Mouse (Mus musculus): ENCODE data around the gene Sf3a2. TPM values are rescaled to one million over a fixed set of nuclear protein-coding genes. Genes with fewer than 3 reads are reported as not detected.

The Sf3a2 gene
- polyA plus RNA-seq, 1 experiment from 2014 or later: 53.3 TPM

DNA sequence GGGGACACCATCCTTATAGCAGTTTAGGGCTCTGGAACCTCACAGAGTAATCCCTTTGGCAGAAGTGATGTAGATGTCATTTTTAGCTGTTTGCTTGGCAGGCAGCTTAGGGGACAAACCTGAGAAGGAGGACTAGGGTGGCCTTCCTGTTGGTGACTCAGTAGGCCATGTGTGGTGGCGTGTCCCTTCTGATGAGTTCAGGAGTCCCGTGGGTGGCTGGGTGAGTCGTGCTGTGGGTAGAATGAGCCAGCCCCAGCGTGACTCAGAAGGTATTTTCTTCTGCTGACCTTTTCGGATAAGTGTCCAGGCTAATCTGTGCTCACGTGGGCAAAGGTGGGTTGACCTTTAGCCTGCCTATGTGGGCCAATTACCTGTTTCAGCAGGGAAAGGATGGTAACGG, 39.3 kb upstream of the Sf3a2 start:
- H3K4me2 ChIP-seq: no peak overlapping the region
- WGBS: 90% methylated on average over 7 of the region's 7 CpGs
- no peak overlapping the region for H3K27ac ChIP-seq (replicated peaks)
- H3K9ac ChIP-seq (replicated peaks): 0 out of 2 replicates have a peak overlapping the region, but pooled peaks have one; percentile 21
- H3K36me3 ChIP-seq: no peaks in the 10 kb centered on the region
- H3K4me1 ChIP-seq: peaks cover 74% of the 10 kb centered on the region
- no peaks in the 10 kb centered on the region for H3K9me3 ChIP-seq (replicated peaks)
- no peak for ATAC-seq (ENCODE audit: low FRiP score)
- no peak overlapping the region for H3K4me3 ChIP-seq (replicated peaks)
- H3K27me3 ChIP-seq (replicated peaks): no peaks in the 10 kb centered on the region

DNA sequence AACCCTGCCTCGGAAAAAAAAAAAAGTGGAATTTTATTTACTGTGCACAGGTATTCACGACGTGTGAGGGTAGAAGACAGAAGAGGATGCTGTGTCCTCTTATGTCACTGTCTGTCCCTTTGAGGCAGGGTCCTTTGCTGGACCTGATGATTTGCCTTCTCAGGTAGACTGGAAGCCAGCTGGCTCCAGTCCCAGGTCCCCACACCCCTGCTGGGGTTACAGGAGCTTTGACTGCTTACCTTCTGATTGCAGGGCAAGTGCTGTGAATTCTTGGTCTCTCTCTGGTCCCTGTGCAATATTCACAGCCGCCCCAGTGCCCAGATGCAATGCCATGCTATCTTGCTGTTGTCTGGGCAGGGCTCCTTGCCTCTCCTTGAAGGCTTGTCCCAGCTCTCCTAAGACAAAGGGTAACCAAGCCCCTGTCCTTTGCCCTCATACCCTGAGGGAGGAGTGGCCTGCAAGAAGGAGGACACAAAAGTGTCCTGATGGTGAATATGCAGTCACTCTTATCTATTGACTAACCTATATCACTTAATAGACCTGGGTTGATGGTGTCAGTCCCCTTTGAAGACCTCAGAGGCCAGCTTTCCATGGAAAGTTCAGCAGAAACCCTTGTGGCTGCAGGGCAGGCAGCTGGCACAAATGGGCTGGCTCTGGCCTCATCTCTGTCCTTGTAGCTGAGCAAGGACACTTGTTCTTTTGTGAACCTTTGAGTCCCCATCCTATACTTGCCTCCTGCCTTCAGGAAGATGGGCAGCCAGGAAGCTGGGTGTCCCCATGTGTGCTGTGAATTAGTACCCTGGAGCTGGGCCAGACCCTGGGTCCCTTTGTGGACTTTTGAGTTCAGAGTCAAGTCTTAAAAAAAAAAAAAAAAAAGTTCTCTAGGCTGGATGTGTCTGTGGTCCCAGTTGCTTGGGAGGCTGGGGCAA, 37.1 kb upstream of the Sf3a2 start:
- no peak overlapping the region for H3K9ac ChIP-seq (replicated peaks)
- peaks cover 5% of the 10 kb centered on the region; the same call in 1 of the 2 replicates for H3K36me3 ChIP-seq
- H3K27ac ChIP-seq (replicated peaks): no peak overlapping the region
- peaks cover 66% of the 10 kb centered on the region for H3K4me1 ChIP-seq
- H3K4me3 ChIP-seq (replicated peaks): no peak overlapping the region
- H3K4me2 ChIP-seq: no peak overlapping the region
- H3K27me3 ChIP-seq (replicated peaks): no peaks in the 10 kb centered on the region
- 92% methylated on average over 4 of the region's 4 CpGs for WGBS
- H3K9me3 ChIP-seq (replicated peaks): no peaks in the 10 kb centered on the region
- ATAC-seq (ENCODE audit: low FRiP score): no peak

DNA sequence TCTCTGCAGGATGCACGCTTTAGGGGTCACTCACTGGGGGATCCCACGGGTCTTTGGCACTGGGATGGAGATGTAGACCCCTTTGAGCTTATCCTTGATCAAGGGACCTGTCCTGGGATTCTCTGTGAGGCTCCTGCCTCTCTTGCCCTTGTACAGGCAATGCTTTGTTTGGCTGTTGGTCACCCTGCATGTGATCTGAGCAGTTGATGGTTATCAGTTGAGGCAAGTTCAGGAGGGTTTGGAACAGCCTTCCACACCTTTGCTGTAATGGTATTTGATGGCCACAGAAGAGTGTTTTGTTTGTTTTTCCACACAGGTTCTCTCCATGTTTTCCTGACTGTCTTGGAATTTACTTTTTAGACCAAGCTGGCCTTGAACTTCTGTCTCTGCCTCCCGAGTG, 36.2 kb upstream of the Sf3a2 start:
- Histone ChIP-seq H3K27me3 (replicated peaks) (no peaks in the 10 kb centered on the region), H3K4me3 (replicated peaks) (no peak overlapping the region), H3K4me2 (no peak overlapping the region), H3K36me3 (peaks cover 15% of the 10 kb centered on the region), H3K27ac (replicated peaks) (no peak overlapping the region), H3K9ac (replicated peaks) (no peak overlapping the region), H3K9me3 (replicated peaks) (no peaks in the 10 kb centered on the region), H3K4me1 (peaks cover 56% of the 10 kb centered on the region)
- 66% methylated on average over 3 of the region's 3 CpGs for WGBS
- ATAC-seq (ENCODE audit: low FRiP score): no peak

DNA sequence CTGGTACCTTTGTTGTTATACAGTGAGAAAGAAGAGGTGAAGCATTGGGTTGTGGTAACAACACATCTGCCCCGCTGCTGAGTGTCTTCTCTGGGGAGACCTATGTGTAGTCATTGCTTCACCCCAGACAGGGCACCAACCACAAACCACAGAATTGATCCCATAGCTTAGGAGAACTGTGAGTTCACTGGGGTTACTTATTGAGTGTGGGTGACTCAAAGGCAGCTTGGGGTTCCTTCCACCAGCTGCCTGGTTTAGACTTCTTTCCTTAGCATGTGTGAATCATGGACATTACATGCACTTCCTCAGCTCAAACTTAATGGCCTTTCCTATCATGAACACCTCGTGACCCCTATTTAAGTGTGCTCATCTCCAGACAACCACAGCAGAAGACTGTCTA, 34.5 kb upstream of the Sf3a2 start:
- Histone ChIP-seq H3K9me3 (replicated peaks) (no peaks in the 10 kb centered on the region), H3K36me3 (peaks cover 29% of the 10 kb centered on the region), H3K27me3 (replicated peaks) (no peaks in the 10 kb centered on the region), H3K9ac (replicated peaks) (no peak overlapping the region), H3K4me2 (no peak overlapping the region), H3K27ac (replicated peaks) (no peak overlapping the region), H3K4me3 (replicated peaks) (no peak overlapping the region), H3K4me1 (peaks cover 39% of the 10 kb centered on the region)
- no peak for ATAC-seq (ENCODE audit: low FRiP score)
- WGBS: 96% methylated on average over 2 of the region's 2 CpGs

DNA sequence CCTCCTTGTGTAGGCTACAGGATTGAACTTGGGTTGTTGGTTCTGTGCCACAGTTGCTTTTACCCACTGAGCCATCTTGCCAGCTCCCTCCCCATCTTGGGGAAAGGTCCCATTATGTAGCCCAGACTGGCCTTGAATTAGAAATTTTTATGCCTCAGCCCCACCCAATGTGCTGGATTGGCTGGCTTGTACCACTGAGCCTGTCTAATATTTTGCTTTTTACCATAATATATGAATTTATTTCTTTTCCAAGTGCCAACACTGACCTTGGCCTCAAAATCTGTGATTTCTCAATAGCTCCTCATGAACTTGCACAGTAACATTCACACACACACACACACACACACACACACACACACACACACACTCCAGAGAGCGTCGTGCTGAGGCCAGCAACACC, 32.3 kb upstream of the Sf3a2 start:
- Histone ChIP-seq H3K4me3 (replicated peaks) (no peak overlapping the region), H3K4me1 (peaks cover 19% of the 10 kb centered on the region), H3K4me2 (no peak overlapping the region), H3K36me3 (peaks cover 48% of the 10 kb centered on the region), H3K9ac (replicated peaks) (no peak overlapping the region), H3K27me3 (replicated peaks) (no peaks in the 10 kb centered on the region), H3K9me3 (replicated peaks) (no peaks in the 10 kb centered on the region), H3K27ac (replicated peaks) (no peak overlapping the region)
- no peak for ATAC-seq (ENCODE audit: low FRiP score)
- WGBS: 89% methylated on average over 2 of the region's 2 CpGs

DNA sequence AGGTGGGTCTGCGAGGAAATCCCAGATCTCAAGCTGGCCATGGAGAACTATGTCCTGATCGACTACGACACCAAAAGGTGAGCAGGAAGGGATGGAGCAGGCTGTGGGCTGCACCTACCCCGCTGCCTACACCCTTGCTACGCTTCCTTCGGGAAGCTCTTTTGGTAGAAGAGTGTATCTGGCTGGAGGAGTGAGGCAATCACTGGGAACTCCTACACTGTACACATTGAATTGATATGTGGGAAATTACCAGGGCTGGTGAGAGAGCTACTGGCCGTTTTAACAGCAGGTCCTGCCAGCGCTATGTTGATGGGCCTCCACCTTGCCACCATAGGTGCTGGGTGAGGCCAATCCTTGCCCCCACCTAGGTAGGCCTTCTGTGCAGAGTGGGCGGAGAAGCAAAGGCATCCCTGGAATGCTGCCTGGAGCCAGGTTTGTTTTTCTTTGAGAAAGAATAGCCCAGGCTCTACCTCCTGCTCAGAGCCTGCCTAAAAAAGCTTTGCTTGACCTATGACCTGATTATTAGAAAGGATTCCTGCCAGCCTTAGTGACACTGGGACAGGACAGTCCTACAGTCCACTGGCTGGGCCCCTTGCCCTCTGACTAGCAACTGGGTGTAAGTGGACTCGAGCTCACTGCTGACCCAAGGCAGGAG, 31.7 kb upstream of the Sf3a2 start:
- ATAC-seq (ENCODE audit: low FRiP score): no peak
- Histone ChIP-seq H3K36me3 (peaks cover 53% of the 10 kb centered on the region), H3K27ac (replicated peaks) (no peak overlapping the region), H3K4me3 (replicated peaks) (no peak overlapping the region), H3K9me3 (replicated peaks) (no peaks in the 10 kb centered on the region), H3K4me2 (no peak overlapping the region), H3K4me1 (peaks cover 14% of the 10 kb centered on the region), H3K9ac (replicated peaks) (no peak overlapping the region), H3K27me3 (replicated peaks) (no peaks in the 10 kb centered on the region)
- 87% methylated on average over 10 of the region's 10 CpGs for WGBS

DNA sequence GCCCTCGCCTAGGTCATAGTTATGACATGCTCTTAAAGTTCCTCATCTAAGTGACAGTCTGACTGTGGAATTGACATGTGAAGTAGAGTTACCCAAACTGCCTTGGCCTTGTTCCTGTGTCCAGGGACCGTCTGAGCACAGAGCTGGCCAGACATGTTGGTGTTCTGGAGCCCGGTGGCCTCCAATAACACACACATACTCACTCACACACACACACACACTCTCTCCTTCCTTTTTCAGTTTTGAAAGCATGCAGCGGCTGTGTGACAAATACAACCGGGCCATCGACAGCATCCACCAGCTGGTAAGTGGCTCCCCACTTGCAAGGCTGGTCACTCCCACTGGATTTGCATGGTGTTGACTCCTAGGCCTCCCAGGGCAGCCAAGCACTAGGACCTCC, 29.6 kb upstream of the Sf3a2 start:
- ATAC-seq (ENCODE audit: low FRiP score): no peak
- Histone ChIP-seq H3K27me3 (replicated peaks) (no peaks in the 10 kb centered on the region), H3K9ac (replicated peaks) (no peak overlapping the region), H3K4me3 (replicated peaks) (no peak overlapping the region), H3K4me2 (no peak overlapping the region), H3K9me3 (replicated peaks) (no peaks in the 10 kb centered on the region), H3K36me3 (peaks cover 74% of the 10 kb centered on the region), H3K27ac (replicated peaks) (no peak overlapping the region), H3K4me1 (no peaks in the 10 kb centered on the region)
- 89% methylated on average over 6 of the region's 6 CpGs for WGBS

DNA sequence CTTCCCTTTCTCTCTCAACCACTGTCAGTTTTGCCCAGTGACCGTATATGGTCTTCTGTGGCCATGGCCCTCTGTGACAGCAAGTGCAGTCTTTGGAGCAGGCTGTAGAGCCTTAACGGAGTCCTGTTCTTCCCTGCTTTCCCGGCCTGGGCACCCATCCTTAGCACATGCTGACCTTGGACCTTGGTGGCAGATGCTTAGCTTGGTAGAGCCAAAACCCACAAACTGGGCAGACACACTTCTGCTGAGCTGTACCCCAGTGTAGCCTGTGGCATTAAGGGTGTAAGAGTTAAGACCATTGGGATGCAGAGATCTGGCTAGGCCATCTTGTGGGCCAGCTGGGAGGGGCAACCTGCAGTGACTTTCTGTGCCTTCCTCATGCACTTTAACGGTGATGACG, 24.2 kb upstream of the Sf3a2 start:
- Histone ChIP-seq H3K36me3 (peaks cover 94% of the 10 kb centered on the region), H3K4me2 (no peak overlapping the region), H3K4me3 (replicated peaks) (no peak overlapping the region), H3K27ac (replicated peaks) (no peak overlapping the region), H3K4me1 (0 out of 2 replicates have a peak, but pooled peaks cover 6% of the 10 kb centered on the region), H3K27me3 (replicated peaks) (no peaks in the 10 kb centered on the region), H3K9me3 (replicated peaks) (no peaks in the 10 kb centered on the region), H3K9ac (replicated peaks) (0 out of 2 replicates have a peak overlapping the region, but pooled peaks have one; percentile 3)
- WGBS: 90% methylated on average over 5 of the region's 5 CpGs
- no peak for ATAC-seq (ENCODE audit: low FRiP score)

DNA sequence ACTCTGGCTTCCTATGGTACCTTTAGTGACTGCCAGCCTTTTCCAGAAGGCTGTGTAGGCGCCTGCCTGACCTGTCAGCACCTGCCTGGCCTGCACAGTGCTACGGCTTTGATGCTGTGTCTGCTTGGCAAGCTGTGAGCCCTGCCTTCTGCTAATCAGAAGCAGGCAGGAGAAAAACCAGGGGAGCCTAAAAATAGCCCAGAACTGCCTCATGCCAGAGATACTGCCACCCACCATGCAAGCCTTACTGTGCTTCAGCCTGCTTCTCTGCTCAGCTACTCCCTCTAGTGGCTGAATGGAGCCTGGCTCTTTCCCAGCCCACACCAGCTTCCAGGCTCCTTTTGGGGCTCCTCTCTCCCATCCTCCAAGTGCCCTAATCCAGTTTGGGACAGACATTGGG, 23.4 kb upstream of the Sf3a2 start:
- peak; percentile 61; the same call in 1 of the 2 replicates for ATAC-seq (ENCODE audit: low FRiP score)
- Histone ChIP-seq H3K4me2 (no peak overlapping the region), H3K36me3 (peaks cover 98% of the 10 kb centered on the region), H3K4me3 (replicated peaks) (no peak overlapping the region), H3K9ac (replicated peaks) (0 out of 2 replicates have a peak overlapping the region, but pooled peaks have one; percentile 3), H3K27ac (replicated peaks) (peak overlapping the region; percentile 37; the same call in 1 of the 2 replicates), H3K27me3 (replicated peaks) (no peaks in the 10 kb centered on the region), H3K9me3 (replicated peaks) (no peaks in the 10 kb centered on the region), H3K4me1 (0 out of 2 replicates have a peak, but pooled peaks cover 6% of the 10 kb centered on the region)
- WGBS: 64% methylated on average over 2 of the region's 2 CpGs

DNA sequence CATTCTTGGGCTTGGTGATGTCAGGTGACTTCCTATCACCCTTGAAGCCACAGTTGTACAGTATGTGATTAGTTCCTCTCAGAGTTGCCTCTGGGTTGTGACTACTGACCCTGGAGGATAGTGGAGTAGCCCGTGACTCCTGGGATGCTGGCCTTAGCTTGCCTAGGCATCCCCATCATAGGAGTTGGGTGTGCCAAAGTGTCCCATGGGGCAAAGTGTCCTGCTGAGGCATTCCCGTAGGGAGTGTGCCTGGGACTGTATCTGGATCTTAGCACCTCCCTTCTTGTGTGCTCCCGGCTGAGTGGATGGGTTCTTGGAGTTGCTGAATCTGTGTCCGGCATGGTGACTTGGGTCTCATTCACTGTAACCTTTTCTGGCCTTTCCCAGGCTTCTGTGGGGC, 23.0 kb upstream of the Sf3a2 start:
- Histone ChIP-seq H3K4me2 (no peak overlapping the region), H3K9me3 (replicated peaks) (no peaks in the 10 kb centered on the region), H3K27ac (replicated peaks) (no peak overlapping the region), H3K36me3 (peaks cover 97% of the 10 kb centered on the region), H3K27me3 (replicated peaks) (no peaks in the 10 kb centered on the region), H3K4me1 (0 out of 2 replicates have a peak, but pooled peaks cover 6% of the 10 kb centered on the region), H3K4me3 (replicated peaks) (no peak overlapping the region), H3K9ac (replicated peaks) (no peak overlapping the region)
- 0 out of 2 replicates have a peak, but pooled peaks have one; percentile 8 for ATAC-seq (ENCODE audit: low FRiP score)
- 88% methylated on average over 4 of the region's 4 CpGs for WGBS

DNA sequence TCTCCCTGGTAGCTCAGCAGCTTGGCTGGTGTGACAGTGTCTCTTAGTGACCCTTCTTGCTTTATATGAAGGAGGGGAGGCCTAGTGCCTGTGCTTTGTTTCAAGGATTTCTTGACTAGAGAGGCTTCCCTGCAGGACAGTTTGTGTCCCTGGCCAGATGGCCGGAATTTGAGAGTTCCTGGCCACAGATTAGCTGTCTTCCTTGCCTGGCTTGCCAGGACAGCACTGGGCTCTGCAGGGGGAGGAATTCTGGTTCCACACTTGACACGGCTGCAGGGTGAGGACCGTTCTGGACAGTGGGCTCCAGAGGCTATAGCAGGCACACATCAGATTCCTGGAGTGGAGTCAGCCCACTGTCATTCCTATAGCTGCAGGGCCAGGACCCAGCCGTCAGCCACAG, 22.3 kb upstream of the Sf3a2 start:
- H3K9ac ChIP-seq (replicated peaks): no peak overlapping the region
- H3K27ac ChIP-seq (replicated peaks): no peak overlapping the region
- 0 out of 2 replicates have a peak, but pooled peaks cover 6% of the 10 kb centered on the region for H3K4me1 ChIP-seq
- no peak overlapping the region for H3K4me3 ChIP-seq (replicated peaks)
- no peak for ATAC-seq (ENCODE audit: low FRiP score)
- WGBS: 96% methylated on average over 4 of the region's 4 CpGs
- H3K36me3 ChIP-seq: peaks cover 97% of the 10 kb centered on the region
- no peaks in the 10 kb centered on the region for H3K27me3 ChIP-seq (replicated peaks)
- no peaks in the 10 kb centered on the region for H3K9me3 ChIP-seq (replicated peaks)
- no peak overlapping the region for H3K4me2 ChIP-seq

Measured in neural tube, embryonic 15.5 days (tissue).